Mouse (Mus musculus) kidney, embryonic 14.5 days (tissue): ENCODE measurements around the gene Syt3. TPM values are rescaled to one million over a fixed set of nuclear protein-coding genes. Genes with fewer than 3 reads are reported as not detected.

Source experiments
- ATAC-seq: fragments of 200-750 bp; cut with Nextera tagmentation; 2 replicates; pipeline ENCODE4 v1.8.0; 2017; ENCODE audit warnings: moderate number of reproducible peaks, mild to moderate bottlenecking, moderate TSS enrichment, moderate library complexity; ENCODE audit not compliant: low FRiP score, low TSS enrichment
- H3K27ac ChIP-seq: fragments of 300-500 bp; sonication (generic); 2 replicates; pipeline ENCODE4 v1.5.1; 2014; ENCODE audit warnings: low read depth, mild to moderate bottlenecking, low read length, moderate library complexity, mixed read lengths
- H3K27me3 ChIP-seq: fragments of 300-500 bp; sonication (generic); 2 replicates; pipeline ENCODE4 v1.6.1; 2014; ENCODE audit warnings: mild to moderate bottlenecking, low read length; ENCODE audit not compliant: control insufficient read depth, insufficient read depth
- H3K36me3 ChIP-seq: fragments of 300-500 bp; sonication (generic); 2 replicates; pipeline ENCODE4 v1.6.1; 2014; ENCODE audit warnings: low read length, mixed read lengths; ENCODE audit not compliant: control insufficient read depth, insufficient read depth
- H3K4me1 ChIP-seq: fragments of 300-500 bp; sonication (generic); 2 replicates; pipeline ENCODE4 v1.6.1; 2014; ENCODE audit warnings: low read length, mixed read lengths; ENCODE audit not compliant: control insufficient read depth, insufficient read depth
- H3K4me2 ChIP-seq: fragments of 300-500 bp; sonication (generic); replicated peaks from 2 replicates; pipeline ENCODE4 v1.6.1; 2014; ENCODE audit warnings: low read depth, mild to moderate bottlenecking, low read length
- H3K4me3 ChIP-seq: fragments of 300-500 bp; sonication (generic); 2 replicates; pipeline ENCODE4 v1.5.1; 2014; ENCODE audit warnings: mild to moderate bottlenecking, low read length
- H3K9ac ChIP-seq: fragments of 300-500 bp; sonication (generic); 2 replicates; pipeline ENCODE4 v1.6.1; 2014; ENCODE audit warnings: low read depth, mild to moderate bottlenecking, low read length, moderate library complexity
- H3K9me3 ChIP-seq: fragments of 300-500 bp; sonication (generic); 2 replicates; pipeline ENCODE4 v1.6.1; 2016; ENCODE audit warnings: low read length; ENCODE audit not compliant: control insufficient read depth
- WGBS: fragments of 180-500 bp; shearing (Covaris S2); extraction: QIAGEN DNeasy Blood & Tissue Kit; methylation state at CpG from one replicate; pipeline ENCODE4 v1.1.7; 2014; 5-methylcytosine and 5-hydroxymethylcytosine counted together
- polyA plus RNA-seq: library from polyadenylated mRNA; unstranded; fragments of >200 nt; fragmentation: Nextera tagmentation; extraction: Ambion mirVana; gene quantifications from 2 replicates; pipeline ENCODE4 v1.2.1, GENCODE M21; 2014

Gene Syt3
- 1.4 and 2.3 TPM in 2 replicates for polyA plus RNA-seq

DNA sequence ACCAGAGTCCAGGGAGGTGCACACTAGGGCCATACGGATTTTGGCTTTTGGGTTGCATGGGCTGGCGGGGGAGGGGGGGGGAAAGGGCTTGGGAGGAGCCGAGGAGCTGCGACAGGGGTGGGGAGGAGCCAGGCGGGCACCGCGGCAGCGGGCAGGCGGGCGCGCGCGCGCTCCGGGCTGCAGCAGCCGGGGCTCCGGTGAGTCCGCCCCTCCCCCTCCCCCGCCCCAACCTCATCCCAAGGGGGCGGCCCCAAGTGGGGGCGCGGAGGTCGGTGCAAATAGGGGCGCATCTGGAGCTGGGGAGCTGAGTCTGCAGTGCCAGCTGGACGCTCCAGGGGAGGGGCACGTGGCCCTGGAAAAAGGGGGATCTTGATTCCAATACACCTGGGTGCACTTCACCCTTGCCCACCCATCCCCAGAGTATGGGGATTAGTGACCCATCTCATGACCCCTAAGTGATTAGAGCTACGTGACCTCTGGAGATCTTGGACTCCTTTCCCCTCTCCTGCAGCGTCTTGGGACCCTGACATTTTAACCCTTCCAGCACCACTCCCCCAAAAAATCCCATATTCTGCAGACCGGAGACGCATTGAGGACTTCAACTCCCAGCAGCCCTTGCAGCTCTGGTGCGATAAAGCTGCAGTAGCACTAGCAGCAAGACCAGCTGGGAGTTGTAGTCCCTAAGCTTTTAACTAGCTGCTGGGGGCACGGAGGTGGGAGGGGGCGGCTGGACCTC, at the start of gene Syt3:
Gene Syt3 (plus strand): TSS at position 123 of the 736 bp plus-strand sequence.
- Histone ChIP-seq H3K4me3 (peak within 1 kb of the TSS; percentile 44), H3K27me3 (no peaks in the 10 kb centered on the region), H3K4me2 (peak within 1 kb of the TSS; percentile 74), H3K9ac (peak within 1 kb of the TSS; percentile 55), H3K36me3 (no peaks in the 10 kb centered on the region), H3K4me1 (peaks cover 2% of the 10 kb centered on the region; the same call in 1 of the 2 replicates), H3K27ac (no peak within 1 kb of the TSS), H3K9me3 (no peaks in the 10 kb centered on the region)
- ATAC-seq = peak; percentile 88
- 0% methylated on average over 17 of the region's 33 CpGs for WGBS

- Histone ChIP-seq H3K9ac (no peak overlapping the region), H3K9me3 (no peaks in the 10 kb centered on the region), H3K27me3 (peaks cover 52% of the 10 kb centered on the region), H3K4me3 (no peak overlapping the region), H3K36me3 (no peaks in the 10 kb centered on the region), H3K4me2 (no peak overlapping the region), H3K4me1 (no peaks in the 10 kb centered on the region), H3K27ac (no peak overlapping the region)
- ATAC-seq = no peak
- 71% methylated on average over 14 of the region's 14 CpGs for WGBS
These were observed 49.8 kb upstream of the Syt3 start for GRCm38 (mm10) chr7:44334139-44334538.

DNA sequence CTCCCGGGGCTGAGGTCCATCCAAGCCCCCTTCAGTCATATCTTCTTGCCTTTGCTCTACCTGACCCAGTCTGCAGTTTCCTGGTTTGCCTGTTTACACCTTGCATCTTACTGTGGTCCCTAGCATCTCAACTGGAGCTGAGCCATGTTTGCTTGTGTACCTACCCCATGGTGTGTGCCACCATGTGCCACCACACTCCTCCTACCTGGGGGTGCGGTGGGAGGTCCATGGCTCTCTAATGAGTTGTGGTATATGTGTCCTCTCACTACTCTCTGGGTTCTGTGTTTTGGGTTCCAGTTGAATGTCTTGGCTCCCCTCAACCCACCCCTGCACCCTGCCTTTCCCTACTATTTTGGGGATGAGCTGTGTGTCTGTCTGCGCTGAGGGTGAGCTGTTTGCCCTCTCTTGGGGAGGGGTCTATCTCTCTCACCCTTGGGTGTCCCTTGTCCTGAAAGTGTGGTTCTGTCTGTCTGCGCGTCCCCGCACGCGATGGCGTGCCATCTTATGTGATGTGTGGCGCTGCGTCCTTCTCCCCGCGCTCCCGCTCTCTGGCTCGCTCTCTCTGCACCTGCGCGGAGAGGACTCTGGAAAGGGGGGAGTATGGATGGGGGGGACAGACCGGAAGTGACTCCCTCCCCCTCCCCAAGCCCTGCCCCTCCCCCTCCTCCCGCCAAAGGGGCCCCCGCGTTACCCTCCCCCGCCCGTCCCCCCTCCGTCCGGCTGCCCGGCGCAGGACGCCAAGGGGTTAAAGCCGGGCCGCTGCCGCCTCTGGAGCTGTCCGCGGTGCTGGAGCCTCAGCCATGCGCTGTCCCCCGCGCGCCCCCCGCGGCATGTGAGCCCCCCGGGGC, 48.6 kb upstream of the Syt3 start:
- Histone ChIP-seq H3K27me3 (peaks cover 61% of the 10 kb centered on the region), H3K4me2 (peak overlapping the region; percentile 88)
- peak; percentile 51 for ATAC-seq

DNA sequence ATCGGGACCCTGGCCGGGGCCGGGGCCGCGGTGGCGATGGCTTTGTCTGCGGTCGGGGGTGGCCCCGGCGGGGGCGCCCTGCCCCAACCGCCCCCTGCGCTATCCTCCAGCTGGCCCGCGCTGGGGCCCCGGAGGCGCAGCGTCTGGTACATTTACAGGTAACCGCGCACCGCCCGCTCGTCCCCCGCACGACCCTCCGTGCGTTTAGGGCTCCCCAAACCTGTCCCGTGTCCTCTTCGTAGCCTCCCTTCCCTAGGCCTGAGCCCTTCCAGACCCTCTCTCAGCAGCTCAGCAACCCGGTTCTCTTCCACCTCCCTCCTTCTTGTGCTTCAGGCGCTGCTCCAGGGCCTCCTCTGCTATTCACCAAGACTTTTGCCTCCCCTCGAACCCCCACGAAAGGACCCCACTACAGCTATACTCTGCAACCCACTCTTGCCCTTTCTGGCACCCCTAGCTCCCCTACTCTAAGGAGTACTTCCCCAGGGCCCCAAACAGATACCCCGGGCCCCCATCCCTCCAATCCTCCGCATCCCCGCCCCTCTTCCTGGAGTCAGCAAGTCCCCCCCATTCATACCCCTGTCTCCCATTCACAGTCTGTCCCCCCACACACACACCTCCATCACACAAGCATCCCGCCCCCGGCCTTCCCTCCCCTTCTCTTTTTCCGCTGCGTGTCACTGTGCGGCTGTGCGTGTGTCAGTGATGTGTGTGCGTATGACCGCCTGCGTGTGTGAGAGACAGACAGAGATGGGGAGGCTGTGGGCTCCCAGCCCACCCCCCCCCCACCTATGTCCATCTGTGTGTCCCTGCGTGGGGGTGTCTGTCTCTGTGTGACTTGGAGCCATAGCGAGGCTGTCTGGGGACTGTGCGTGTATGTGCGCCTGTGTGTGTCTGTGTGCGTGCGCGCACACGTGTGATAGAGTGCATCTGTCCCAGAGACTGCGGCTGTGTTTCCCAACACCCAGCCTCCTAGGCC, 47.6 kb upstream of the Syt3 start:
- ATAC-seq = peak; percentile 24; the same call in 1 of the 2 replicates
- H3K27me3 ChIP-seq = peaks cover 62% of the 10 kb centered on the region
- no peak overlapping the region for H3K27ac ChIP-seq
- no peaks in the 10 kb centered on the region for H3K9me3 ChIP-seq
- H3K36me3 ChIP-seq = no peaks in the 10 kb centered on the region
- WGBS = under 1% methylated on average over 38 of the region's 54 CpGs
- H3K4me2 ChIP-seq = peak overlapping the region; percentile 88
- H3K4me3 ChIP-seq = peak overlapping the region; percentile 40
- no peak overlapping the region for H3K9ac ChIP-seq
- H3K4me1 ChIP-seq = no peaks in the 10 kb centered on the region

More for the DNA sequence above, 48.6 kb upstream of the Syt3 start:
- Histone ChIP-seq H3K4me1 (no peaks in the 10 kb centered on the region), H3K9me3 (no peaks in the 10 kb centered on the region), H3K27ac (no peak overlapping the region), H3K4me3 (peak overlapping the region; percentile 40), H3K9ac (no peak overlapping the region), H3K36me3 (no peaks in the 10 kb centered on the region)
- WGBS = 4% methylated on average over 26 of the region's 40 CpGs

DNA sequence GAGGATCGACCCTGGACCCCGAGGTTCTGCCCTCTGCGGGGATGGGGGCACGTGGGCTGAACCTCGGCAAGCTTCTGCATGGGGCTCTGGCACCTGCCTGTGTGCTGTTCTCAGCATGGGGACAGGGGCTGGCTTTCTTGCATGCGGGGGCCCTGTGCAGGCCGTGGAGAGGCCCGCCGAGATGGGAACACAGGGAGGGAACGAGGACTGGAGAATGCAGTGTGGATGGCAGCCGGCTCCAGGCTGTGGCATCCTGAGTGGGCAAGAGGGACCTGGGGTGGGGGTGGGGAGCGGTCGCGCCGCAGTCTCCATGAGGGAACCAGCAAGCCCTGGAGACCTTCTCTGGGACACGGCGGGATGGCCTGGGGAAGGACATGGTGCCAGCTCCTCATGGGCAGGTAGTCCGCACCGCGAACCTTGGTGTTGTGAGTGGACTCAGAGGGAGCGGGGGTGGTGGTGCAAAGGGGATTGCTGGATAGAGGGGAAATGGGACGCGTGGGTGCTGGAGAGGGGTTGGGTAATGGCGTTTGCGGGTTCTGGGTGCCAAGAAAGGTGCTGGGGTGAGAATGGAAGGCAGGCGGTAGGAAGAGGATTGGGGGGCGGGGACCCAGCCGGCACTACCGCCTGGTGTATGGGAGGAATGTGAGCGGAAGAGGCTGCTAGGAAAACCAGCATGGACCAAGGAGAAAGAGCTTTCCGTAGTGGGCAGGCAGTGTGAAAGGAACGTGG, 46.6 kb upstream of the Syt3 start:
- no peak for ATAC-seq
- no peak overlapping the region for H3K9ac ChIP-seq
- H3K36me3 ChIP-seq = no peaks in the 10 kb centered on the region
- H3K27ac ChIP-seq = no peak overlapping the region
- WGBS = 2% methylated on average over 32 of the region's 32 CpGs
- no peak overlapping the region for H3K4me2 ChIP-seq
- H3K4me1 ChIP-seq = no peaks in the 10 kb centered on the region
- H3K4me3 ChIP-seq = 0 out of 2 replicates have a peak overlapping the region, but pooled peaks have one; percentile 40
- no peaks in the 10 kb centered on the region for H3K9me3 ChIP-seq
- peaks cover 60% of the 10 kb centered on the region for H3K27me3 ChIP-seq

DNA sequence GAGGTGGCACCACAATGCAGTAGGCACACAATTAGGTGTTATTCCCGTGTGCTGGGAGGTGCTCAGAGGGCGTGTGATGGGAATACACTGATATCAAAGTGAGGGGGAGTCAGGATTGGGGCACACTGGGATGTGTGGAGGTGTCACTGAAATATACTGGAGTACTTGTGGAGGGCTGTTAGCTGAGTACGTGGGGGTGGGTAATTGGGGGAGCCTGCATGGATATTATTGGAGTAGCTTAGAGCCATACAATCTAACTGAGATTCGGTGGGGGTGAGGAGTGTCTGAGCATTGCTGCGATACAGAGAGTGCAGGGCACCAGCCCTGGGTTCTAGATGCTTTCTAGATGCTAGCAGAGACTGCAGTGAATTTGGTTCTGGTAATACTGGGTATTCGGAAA, 43.7 kb upstream of the Syt3 start:
- 68% methylated on average over 6 of the region's 6 CpGs for WGBS
- Histone ChIP-seq H3K4me2 (no peak overlapping the region), H3K27ac (no peak overlapping the region), H3K4me1 (0 out of 2 replicates have a peak, but pooled peaks cover 7% of the 10 kb centered on the region), H3K9me3 (no peaks in the 10 kb centered on the region), H3K27me3 (peaks cover 53% of the 10 kb centered on the region), H3K4me3 (no peak overlapping the region), H3K36me3 (no peaks in the 10 kb centered on the region), H3K9ac (no peak overlapping the region)
- ATAC-seq = no peak

DNA sequence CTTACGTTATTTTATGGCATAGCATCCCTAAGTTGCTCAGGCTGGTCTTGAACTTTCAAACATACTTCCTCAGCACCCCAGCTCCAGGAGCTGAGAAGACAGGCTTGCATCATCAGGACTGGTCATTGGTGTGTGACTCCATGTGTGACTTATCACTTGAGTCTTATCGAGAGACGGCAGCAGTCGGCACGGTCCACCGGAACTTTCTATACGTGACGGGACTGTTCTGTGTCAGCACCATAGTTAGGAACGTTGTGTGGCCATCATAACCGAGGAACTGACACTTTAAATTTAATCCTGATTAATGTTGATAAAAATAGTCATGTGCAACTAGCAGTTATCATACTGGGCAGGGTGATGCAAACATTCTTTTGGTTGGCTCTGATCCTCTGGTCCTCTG, 42.8 kb upstream of the Syt3 start:
- ATAC-seq = no peak
- Histone ChIP-seq H3K4me2 (no peak overlapping the region), H3K9me3 (no peaks in the 10 kb centered on the region), H3K9ac (no peak overlapping the region), H3K27ac (no peak overlapping the region), H3K27me3 (peaks cover 44% of the 10 kb centered on the region), H3K4me1 (0 out of 2 replicates have a peak, but pooled peaks cover 7% of the 10 kb centered on the region), H3K4me3 (no peak overlapping the region), H3K36me3 (no peaks in the 10 kb centered on the region)
- WGBS = 76% methylated on average over 10 of the region's 10 CpGs

DNA sequence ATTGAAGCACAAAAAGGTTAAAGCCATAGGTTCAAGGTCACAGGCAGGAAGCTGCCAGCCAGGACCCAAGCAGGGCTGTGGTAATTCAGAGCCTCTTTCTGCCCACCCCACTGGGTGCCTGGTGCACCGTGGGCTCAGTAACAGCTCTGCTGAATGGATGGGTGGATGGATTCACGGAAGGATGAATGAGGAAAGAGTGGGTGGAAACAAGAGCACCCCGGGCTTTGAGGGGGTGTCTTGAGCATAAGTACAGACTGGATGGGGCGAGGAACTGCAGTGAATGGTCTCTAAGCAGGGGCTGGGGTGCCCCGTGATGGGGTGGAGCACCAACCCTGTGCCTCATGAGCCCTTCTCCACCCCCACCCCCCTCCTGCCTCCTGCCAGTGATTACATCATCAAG, 42.2 kb upstream of the Syt3 start:
- Histone ChIP-seq H3K27ac (no peak overlapping the region), H3K4me2 (no peak overlapping the region), H3K4me3 (no peak overlapping the region), H3K36me3 (no peaks in the 10 kb centered on the region), H3K4me1 (0 out of 2 replicates have a peak, but pooled peaks cover 7% of the 10 kb centered on the region), H3K27me3 (peaks cover 38% of the 10 kb centered on the region), H3K9ac (no peak overlapping the region), H3K9me3 (no peaks in the 10 kb centered on the region)
- 76% methylated on average over 5 of the region's 5 CpGs for WGBS
- no peak for ATAC-seq
